Mouse (Mus musculus) embryonic facial prominence, embryonic 12.5 days (tissue): ENCODE data around the gene Fkbp2. TPM values are rescaled to one million over a fixed set of nuclear protein-coding genes. Genes with fewer than 3 reads are reported as not detected.

Experiments
- ATAC-seq: fragments of 200-750 bp; cut with Nextera tagmentation; 2 replicates; pipeline ENCODE4 v1.8.0; 2017; ENCODE audit not compliant: insufficient number of reproducible peaks, insufficient read depth, low FRiP score, low TSS enrichment
- H3K27ac ChIP-seq: fragments of 300-500 bp; sonication (generic); 2 replicates; pipeline ENCODE4 v1.5.1; 2016; ENCODE audit warnings: mild to moderate bottlenecking
- H3K27me3 ChIP-seq: fragments of 300-500 bp; sonication (generic); 2 replicates; pipeline ENCODE4 v1.6.1; 2016; ENCODE audit warnings: mild to moderate bottlenecking, moderate library complexity
- H3K36me3 ChIP-seq: fragments of 300-500 bp; sonication (generic); 2 replicates; pipeline ENCODE4 v1.6.1; 2016; ENCODE audit warnings: mild to moderate bottlenecking
- H3K4me1 ChIP-seq: fragments of 300-500 bp; sonication (generic); 2 replicates; pipeline ENCODE4 v1.6.1; 2016
- H3K4me2 ChIP-seq: fragments of 300-500 bp; sonication (generic); replicated peaks from 2 replicates; pipeline ENCODE4 v1.6.1; 2016; ENCODE audit warnings: mild to moderate bottlenecking, moderate library complexity
- H3K4me3 ChIP-seq: fragments of 300-500 bp; sonication (generic); 2 replicates; pipeline ENCODE4 v1.5.1; 2016; ENCODE audit warnings: mild to moderate bottlenecking
- H3K9ac ChIP-seq: fragments of 300-500 bp; sonication (generic); 2 replicates; pipeline ENCODE4 v1.6.1; 2016; ENCODE audit warnings: mild to moderate bottlenecking, moderate library complexity
- H3K9me3 ChIP-seq: fragments of 300-500 bp; sonication (generic); 2 replicates; pipeline ENCODE4 v1.6.1; 2016; ENCODE audit warnings: mild to moderate bottlenecking, moderate library complexity
- WGBS: fragments of 180-500 bp; shearing (Covaris S2); methylation state at CpG from one replicate; pipeline ENCODE4 v1.1.7; 2016; 5-methylcytosine and 5-hydroxymethylcytosine counted together
- polyA plus RNA-seq: library from polyadenylated mRNA; unstranded; fragments of >200 nt; fragmentation: Nextera tagmentation; extraction: Ambion mirVana; gene quantifications from 2 replicates; pipeline ENCODE4 v1.2.1, GENCODE M21; 2016

Fkbp2 gene
- polyA plus RNA-seq, 1 experiment from 2014 or later: 76.2 TPM

GRCm38 (mm10) chr19:6977759-6978638 lies 2.3 kb downstream of the Fkbp2 start:
- WGBS: 83% methylated on average over 13 of the region's 13 CpGs
- no peaks in the 10 kb centered on the region for H3K27me3 ChIP-seq
- peaks cover 39% of the 10 kb centered on the region for H3K4me1 ChIP-seq
- peak overlapping the region; percentile 64 for H3K4me2 ChIP-seq
- H3K27ac ChIP-seq: peak overlapping the region; percentile 88
- H3K4me3 ChIP-seq: peak overlapping the region; percentile 63; the same call in 1 of the 2 replicates
- peaks cover 27% of the 10 kb centered on the region for H3K36me3 ChIP-seq
- ATAC-seq: no peak
- peak overlapping the region; percentile 61; the same call in 1 of the 2 replicates for H3K9ac ChIP-seq
- no peaks in the 10 kb centered on the region for H3K9me3 ChIP-seq

DNA sequence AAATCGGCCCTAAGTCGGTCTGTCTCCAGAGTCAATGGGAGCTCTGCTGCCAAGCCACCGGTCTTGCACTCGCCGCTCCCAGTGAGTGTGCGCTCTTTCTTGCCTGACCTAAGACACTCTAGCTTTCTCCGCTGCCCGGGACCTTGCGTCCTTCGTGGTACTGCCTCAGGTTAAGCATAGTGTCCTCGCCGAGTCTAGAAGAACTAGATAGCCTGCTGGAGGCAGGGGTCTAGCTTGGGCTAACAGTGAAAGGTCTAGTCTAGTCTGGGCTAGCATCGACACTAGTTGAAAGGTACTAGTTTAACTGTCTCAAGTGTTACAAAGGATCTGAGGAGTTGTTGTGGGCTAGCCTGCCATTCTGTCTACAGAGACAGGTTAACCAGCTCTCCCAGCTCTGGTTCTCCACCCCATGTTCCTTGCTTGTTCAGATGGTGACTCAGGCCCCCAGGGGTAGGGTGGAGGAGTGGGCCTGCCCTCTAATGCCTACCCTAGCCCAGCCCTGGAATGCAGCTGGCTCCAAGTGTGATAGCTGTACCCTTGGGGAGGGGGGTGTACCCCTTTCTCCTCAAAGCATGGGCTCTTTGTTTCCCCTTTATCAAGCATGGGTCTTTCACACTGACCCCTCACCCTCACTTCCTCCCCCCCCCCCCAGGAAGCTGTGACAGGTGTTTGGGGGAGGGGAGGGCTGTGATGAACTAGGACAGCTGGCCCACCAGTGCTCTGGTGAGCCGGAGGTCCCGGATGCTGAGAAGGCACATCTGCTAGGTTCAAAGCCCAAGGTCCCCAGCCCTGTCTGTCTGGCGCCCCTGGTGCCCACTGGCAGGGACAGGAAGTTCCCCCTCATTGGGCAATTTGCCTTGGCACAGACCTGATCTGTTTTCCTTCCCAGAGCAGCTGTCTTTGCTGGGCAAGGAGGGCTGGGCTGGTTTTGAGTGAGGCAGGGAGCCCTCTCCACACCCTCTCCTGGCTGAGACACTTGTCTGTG lies 4.5 kb downstream of the Fkbp2 start, which contains the start of gene Plcb3:
Gene Plcb3, minus strand, starts transcription at position 934 of the 985 bp plus-strand sequence.
- H3K4me3 ChIP-seq: peak within 1 kb of the TSS; percentile 70
- peaks cover 43% of the 10 kb centered on the region for H3K4me1 ChIP-seq
- peak within 1 kb of the TSS; percentile 94 for H3K4me2 ChIP-seq
- no peaks in the 10 kb centered on the region for H3K9me3 ChIP-seq
- no peaks in the 10 kb centered on the region for H3K27me3 ChIP-seq
- WGBS: under 1% methylated on average over 16 of the region's 16 CpGs
- ATAC-seq: no peak
- H3K9ac ChIP-seq: peak within 1 kb of the TSS; percentile 84
- H3K36me3 ChIP-seq: peaks cover 20% of the 10 kb centered on the region
- peak within 1 kb of the TSS; percentile 90 for H3K27ac ChIP-seq

GRCm38 (mm10) chr19:6974211-6975205 lies 5.8 kb downstream of the Fkbp2 start, which contains the start of gene Ppp1r14b:
Gene Ppp1r14b (plus strand): TSS chr19:6974968.
- Histone ChIP-seq H3K4me1 (peaks cover 54% of the 10 kb centered on the region), H3K9me3 (no peaks in the 10 kb centered on the region), H3K27me3 (no peaks in the 10 kb centered on the region), H3K9ac (peak within 1 kb of the TSS; percentile 84), H3K4me3 (peak within 1 kb of the TSS; percentile 70), H3K27ac (peak within 1 kb of the TSS; percentile 90), H3K36me3 (peaks cover 20% of the 10 kb centered on the region), H3K4me2 (peak within 1 kb of the TSS; percentile 94)
- WGBS: under 1% methylated on average over 57 of the region's 84 CpGs
- ATAC-seq: peak; percentile 41

- Histone ChIP-seq H3K9me3 (no peaks in the 10 kb centered on the region), H3K36me3 (peaks cover 20% of the 10 kb centered on the region), H3K4me2 (peak overlapping the region; percentile 94), H3K27me3 (no peaks in the 10 kb centered on the region), H3K4me3 (peak overlapping the region; percentile 70), H3K9ac (peak overlapping the region; percentile 84), H3K4me1 (peaks cover 51% of the 10 kb centered on the region), H3K27ac (peak overlapping the region; percentile 90)
- WGBS: 39% methylated on average over 12 of the region's 12 CpGs
- ATAC-seq: no peak
Measured at GRCm38 (mm10) chr19:6973581-6974190, 6.6 kb downstream of the Fkbp2 start.

DNA sequence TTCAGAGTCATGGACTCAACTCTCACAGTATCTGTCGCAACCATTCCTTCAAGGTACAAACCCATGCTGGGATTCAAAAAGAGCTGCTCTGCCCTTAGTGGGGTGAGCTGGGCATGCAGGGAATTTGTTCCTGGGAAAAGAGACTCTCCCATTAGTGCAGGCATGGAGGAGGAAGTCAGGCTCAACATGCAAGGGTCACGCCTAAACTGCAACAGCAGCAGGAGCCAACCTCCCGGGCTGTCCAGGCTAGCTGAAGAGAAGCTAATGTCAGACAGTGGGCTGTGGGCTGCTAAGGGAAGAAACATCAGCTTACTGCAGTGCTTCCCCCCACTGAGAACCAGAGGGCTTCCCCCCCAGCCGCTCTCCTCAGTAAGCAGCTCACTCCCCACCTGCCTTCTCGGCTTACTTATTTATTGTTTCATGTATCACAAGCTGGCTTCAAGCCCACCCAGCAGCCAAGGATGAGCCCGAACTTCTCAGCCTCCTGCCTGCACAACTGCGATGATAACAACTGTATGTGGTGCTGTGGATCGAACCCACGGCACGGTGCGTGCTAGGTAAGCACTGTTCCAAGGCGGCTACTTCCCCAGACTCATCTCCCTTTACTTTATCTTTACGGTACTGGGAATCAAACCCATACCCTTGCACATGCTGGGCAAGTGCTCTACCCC lies 7.9 kb downstream of the Fkbp2 start:
- no peak overlapping the region for H3K4me3 ChIP-seq
- no peak overlapping the region for H3K9ac ChIP-seq
- WGBS: 75% methylated on average over 13 of the region's 13 CpGs
- H3K4me1 ChIP-seq: peaks cover 48% of the 10 kb centered on the region
- no peak overlapping the region for H3K4me2 ChIP-seq
- no peaks in the 10 kb centered on the region for H3K9me3 ChIP-seq
- H3K27ac ChIP-seq: no peak overlapping the region
- H3K36me3 ChIP-seq: peaks cover 7% of the 10 kb centered on the region
- H3K27me3 ChIP-seq: no peaks in the 10 kb centered on the region
- no peak for ATAC-seq

GRCm38 (mm10) chr19:6971644-6972043 lies 8.7 kb downstream of the Fkbp2 start:
- 17% methylated on average over 6 of the region's 6 CpGs for WGBS
- H3K9ac ChIP-seq: no peak overlapping the region
- peaks cover 43% of the 10 kb centered on the region for H3K4me1 ChIP-seq
- peaks cover 3% of the 10 kb centered on the region for H3K36me3 ChIP-seq
- no peak overlapping the region for H3K4me3 ChIP-seq
- no peak for ATAC-seq
- H3K9me3 ChIP-seq: no peaks in the 10 kb centered on the region
- H3K4me2 ChIP-seq: no peak overlapping the region
- H3K27ac ChIP-seq: 0 out of 2 replicates have a peak overlapping the region, but pooled peaks have one; percentile 30
- H3K27me3 ChIP-seq: no peaks in the 10 kb centered on the region

DNA sequence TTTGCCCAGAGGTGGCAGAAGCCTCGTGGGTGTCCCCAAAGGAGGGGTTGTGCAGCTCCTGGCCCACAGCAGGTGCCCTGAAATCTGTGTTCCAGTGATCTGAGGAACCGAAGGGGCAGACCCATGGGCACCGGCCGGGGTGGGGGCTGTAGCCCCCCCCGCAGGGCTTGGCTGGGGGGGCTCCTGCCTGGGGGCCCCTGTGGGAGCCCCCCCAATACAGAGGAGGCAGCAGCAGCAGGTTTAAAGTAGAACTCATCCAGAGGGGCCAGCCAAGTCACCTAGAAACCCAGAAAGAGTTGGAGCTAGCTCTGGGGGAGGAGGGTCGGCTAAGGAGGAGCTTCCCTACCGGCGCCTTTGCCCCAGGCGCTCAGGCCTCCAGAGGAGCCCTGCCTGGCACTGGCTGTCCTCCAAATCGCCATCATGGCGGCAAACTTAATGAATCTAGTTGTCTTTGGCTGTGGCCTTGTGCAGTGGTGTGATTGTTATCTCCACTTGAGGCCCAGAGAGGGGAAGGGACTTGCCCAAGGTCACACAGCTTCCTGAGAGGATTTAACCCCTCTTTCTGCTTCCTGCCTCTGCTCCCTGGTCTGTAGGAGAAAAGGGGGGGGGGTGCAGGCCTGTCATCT lies 9.7 kb downstream of the Fkbp2 start:
- H3K4me3 ChIP-seq: peak overlapping the region; percentile 58
- no peak for ATAC-seq
- peaks cover 34% of the 10 kb centered on the region for H3K4me1 ChIP-seq
- H3K27me3 ChIP-seq: no peaks in the 10 kb centered on the region
- H3K9me3 ChIP-seq: no peaks in the 10 kb centered on the region
- 23% methylated on average over 11 of the region's 11 CpGs for whole genome bisulfite sequencing
- H3K36me3 ChIP-seq: peaks cover 11% of the 10 kb centered on the region; the same call in 1 of the 2 replicates
- peak overlapping the region; percentile 58; the same call in 1 of the 2 replicates for H3K27ac ChIP-seq
- peak overlapping the region; percentile 54 for H3K4me2 ChIP-seq
- peak overlapping the region; percentile 15; the same call in 1 of the 2 replicates for H3K9ac ChIP-seq

DNA sequence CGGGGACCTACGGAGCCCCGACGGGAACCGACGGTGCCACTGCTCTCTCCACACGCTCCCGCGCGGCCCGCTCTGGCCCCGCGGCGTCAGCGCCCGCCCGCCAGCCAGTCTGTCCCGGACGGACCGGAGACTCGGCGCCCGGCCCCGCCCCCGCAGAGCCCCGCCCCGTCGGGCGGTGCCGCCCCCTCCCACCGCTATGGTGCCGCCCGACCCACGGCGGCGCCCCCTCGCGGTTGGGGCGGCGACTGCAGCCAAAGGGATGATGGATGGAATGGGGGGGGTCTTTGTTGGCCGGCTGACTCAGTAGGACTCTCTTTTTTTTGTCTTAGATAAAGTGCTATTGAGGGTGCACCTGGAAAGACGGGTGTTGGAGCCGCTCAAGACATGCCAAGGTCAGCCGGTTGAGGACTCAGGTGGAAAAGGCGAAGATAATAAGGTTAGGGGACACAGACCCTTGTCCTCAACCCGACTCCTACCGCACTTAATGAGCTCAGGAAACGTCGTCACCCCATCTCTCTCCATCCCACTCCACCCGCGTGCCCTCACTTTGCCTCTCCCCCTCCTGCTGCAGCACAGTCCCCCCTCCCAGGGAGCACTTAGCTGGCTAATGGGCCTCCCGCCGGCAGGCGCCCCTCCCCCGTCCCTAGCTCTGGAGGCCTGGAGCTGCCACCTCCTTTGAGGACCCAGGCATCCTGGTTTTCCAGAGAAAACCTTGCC lies 10.5 kb downstream of the Fkbp2 start:
- peak overlapping the region; percentile 66 for H3K9ac ChIP-seq
- H3K36me3 ChIP-seq: peaks cover 18% of the 10 kb centered on the region
- peak overlapping the region; percentile 58; the same call in 1 of the 2 replicates for H3K27ac ChIP-seq
- H3K4me1 ChIP-seq: peaks cover 34% of the 10 kb centered on the region
- H3K4me2 ChIP-seq: peak overlapping the region; percentile 54
- H3K4me3 ChIP-seq: peak overlapping the region; percentile 58
- peak; percentile 11; the same call in 1 of the 2 replicates for ATAC-seq
- no peaks in the 10 kb centered on the region for H3K9me3 ChIP-seq
- H3K27me3 ChIP-seq: no peaks in the 10 kb centered on the region
- WGBS: 1% methylated on average over 55 of the region's 55 CpGs

- peaks cover 34% of the 10 kb centered on the region for H3K4me1 ChIP-seq
- no peak for ATAC-seq
- H3K4me3 ChIP-seq: peak overlapping the region; percentile 58
- no peaks in the 10 kb centered on the region for H3K9me3 ChIP-seq
- peak overlapping the region; percentile 66 for H3K9ac ChIP-seq
- WGBS: under 1% methylated on average over 20 of the region's 20 CpGs
- H3K27ac ChIP-seq: 0 out of 2 replicates have a peak overlapping the region, but pooled peaks have one; percentile 24
- no peaks in the 10 kb centered on the region for H3K27me3 ChIP-seq
- H3K36me3 ChIP-seq: peaks cover 24% of the 10 kb centered on the region
- H3K4me2 ChIP-seq: peak overlapping the region; percentile 54
Measured at GRCm38 (mm10) chr19:6969291-6969664, 11.0 kb downstream of the Fkbp2 start.
